Mouse (Mus musculus) Patski (cell line): ENCODE results near the gene Srgap2. TPM values are rescaled to one million over a fixed set of nuclear protein-coding genes. Genes with fewer than 3 reads are reported as not detected.
A peak's percentile ranks its signal among the peaks of the same experiment; 100 is the strongest.
"Not testable (repeated sequence)": the region's sequence is repeated elsewhere in the genome, so short reads cannot be mapped to it uniquely, and the experiment has no call there.

Source experiments
- ATAC-seq: fragments of 100-300 bp; one replicate; pipeline ENCODE4 v1.8.0; 2021
- CTCF ChIA-PET: fragments of 350-600 bp; sonication (Branson Sonifier 250); formaldehyde crosslinking; loops from one replicate; lab custom pipeline; 2022; ENCODE audit warnings: inconsistent platforms; lab: Charles Lee
- POLR2A ChIA-PET: fragments of 350-600 bp; sonication (Branson Sonifier 250); formaldehyde crosslinking; loops from one replicate; lab custom pipeline; 2022; ENCODE audit warnings: antibody characterized with exemption, inconsistent platforms; lab: Charles Lee
- DNase-seq: peaks from one replicate; pipeline ENCODE4 v3.0.0-alpha.2; 2011; ENCODE audit warnings: low read depth, low spot score
- H3K27me3 ChIP-seq: fragments of 371-371 bp; one replicate; pipeline ENCODE4 v1.5.1; 2021
- CTCF ChIP-seq: fragments of 100-300 bp; IDR thresholded peaks from one replicate; pipeline ENCODE4 v1.5.1; 2021
- in situ Hi-C: fragments of 300-500 bp; cut with MboI; formaldehyde crosslinking; loops from 3 replicates; pipeline ENCODE4 v1.11.1; 2018; ENCODE audit warnings: low pct_unique_long_range_greater_than_20kb, mixed read lengths
- polyA plus RNA-seq: library from polyadenylated mRNA; unstranded; gene quantifications from one replicate; pipeline ENCODE4 v1.2.3, GENCODE M21; 2021

Gene Srgap2
- polyA plus RNA-seq, result 29.4 TPM

GRCm38 (mm10) chr1:131527281-131528080, at the start of gene Srgap2, which contains the start of gene Fam72a:
Gene Srgap2 (minus strand): TSS chr1:131527352.
Gene Fam72a (plus strand): TSS chr1:131527903.
- TF ChIP-seq CTCF, result no peak
- ChIA-PET CTCF (interaction anchor here (0.8 to 1.3 kb wide), 4 partner anchors 13 to 236 kb away, joined by 3 to 5 read pairs (median 4); no protein-coding TSS in a partner anchor), POLR2A (interaction anchor here (0.8 kb wide), 1 partner anchor 123 kb away, joined by 3 read pairs; no protein-coding TSS in a partner anchor)
- in situ Hi-C loops, result no loop called here
- no peaks in the 10 kb centered on the region for H3K27me3 ChIP-seq
- DNase-seq (peak; percentile 99), ATAC-seq (peak; percentile 92)

- DNase-seq (no peak), ATAC-seq (peak; percentile 74)
- POLR2A ChIA-PET, result no interaction called here
- no peak for TF ChIP-seq CTCF
- CTCF ChIA-PET, result no interaction called here
- in situ Hi-C loops, result no loop called here
- peaks cover 20% of the 10 kb centered on the region for H3K27me3 ChIP-seq
Observed at GRCm38 (mm10) chr1:131573721-131574120, 46.6 kb upstream of the Srgap2 start.

- no peak for TF ChIP-seq CTCF
- peaks cover 13% of the 10 kb centered on the region for H3K27me3 ChIP-seq
- DNase-seq (no peak), ATAC-seq (no peak)
- in situ Hi-C loops, result no loop called here
- CTCF ChIA-PET, result no interaction called here
- POLR2A ChIA-PET, result no interaction called here
Observed at GRCm38 (mm10) chr1:131570391-131570790, 43.2 kb upstream of the Srgap2 start.

- TF ChIP-seq CTCF, result no peak
- peaks cover 13% of the 10 kb centered on the region for H3K27me3 ChIP-seq
- no peak for DNase-seq
- CTCF ChIA-PET, result no interaction called here
- POLR2A ChIA-PET, result no interaction called here
- in situ Hi-C loops, result no loop called here
- no peak for ATAC-seq
Observed at GRCm38 (mm10) chr1:131569721-131570120, 42.6 kb upstream of the Srgap2 start.

DNA sequence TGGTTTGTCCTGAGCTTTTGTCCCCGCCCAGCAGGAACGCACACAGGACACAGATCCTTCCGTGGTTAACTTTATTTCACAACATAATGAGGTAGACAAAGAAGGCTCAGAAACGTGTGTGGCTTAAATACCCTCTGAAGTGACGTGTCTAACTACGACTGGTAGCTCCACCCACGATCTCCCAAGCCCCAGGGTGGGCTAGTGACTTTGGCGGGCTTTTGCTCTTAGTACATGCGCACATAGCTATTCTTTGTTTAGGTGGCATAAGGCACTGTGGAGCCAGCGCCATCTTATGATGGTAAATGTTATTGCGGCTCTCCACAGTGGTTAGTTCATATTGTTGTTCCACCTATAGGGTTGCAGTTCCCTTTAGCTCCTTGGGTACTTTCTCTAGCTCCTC, 38.9 kb upstream of the Srgap2 start:
- DNase-seq, in situ Hi-C loops, POLR2A ChIA-PET, H3K27me3 ChIP-seq, ATAC-seq, CTCF ChIA-PET: not testable (repeated sequence)
- TF ChIP-seq CTCF, result peak; percentile 22

- no peak for ATAC-seq
- in situ Hi-C loops, result no loop called here
- no peaks in the 10 kb centered on the region for H3K27me3 ChIP-seq
- POLR2A ChIA-PET, result no interaction called here
- TF ChIP-seq CTCF, result no peak
- CTCF ChIA-PET, result no interaction called here
- DNase-seq, result no peak
Observed at GRCm38 (mm10) chr1:131562081-131562480, 34.9 kb upstream of the Srgap2 start.

DNA sequence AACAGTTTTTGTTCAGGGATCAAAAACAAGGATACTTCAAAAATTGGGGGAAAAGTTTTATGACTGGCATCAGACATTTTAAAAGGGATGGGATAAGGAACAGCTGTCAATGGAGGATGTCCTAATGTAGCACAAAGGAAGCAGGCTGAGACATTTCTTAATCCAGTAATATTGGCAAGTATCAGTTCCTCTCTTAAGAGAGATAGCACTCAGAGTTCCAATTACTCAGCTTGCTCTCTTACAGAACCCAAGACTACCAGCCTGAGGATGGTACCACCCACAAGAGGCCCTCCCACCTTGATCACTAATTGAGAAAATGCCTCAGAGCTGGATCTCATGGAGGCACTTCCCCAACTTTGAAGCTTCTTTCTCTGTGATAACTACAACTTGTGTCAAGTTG, 33.3 kb upstream of the Srgap2 start:
- ChIA-PET POLR2A (no interaction called here), CTCF (interaction anchor here (2.9 kb wide), 1 partner anchor 269 kb away, joined by 11 read pairs; no protein-coding TSS in a partner anchor)

GRCm38 (mm10) chr1:131555042-131555812, 28.1 kb upstream of the Srgap2 start:
- in situ Hi-C loops, result no loop called here
- no peak for DNase-seq
- ATAC-seq, result peak; percentile 84
- CTCF ChIA-PET, result interaction anchor here (0.6 to 2.7 kb wide), 18 partner anchors 9 to 424 kb away, joined by 3 to 31 read pairs (median 3); no protein-coding TSS in a partner anchor
- TF ChIP-seq CTCF, result peak; percentile 90
- POLR2A ChIA-PET, result no interaction called here
- no peaks in the 10 kb centered on the region for H3K27me3 ChIP-seq

More for the DNA sequence above, 33.3 kb upstream of the Srgap2 start:
- no peaks in the 10 kb centered on the region for H3K27me3 ChIP-seq
- in situ Hi-C loops, result no loop called here
- DNase-seq (no peak), ATAC-seq (no peak)
- TF ChIP-seq CTCF, result no peak

GRCm38 (mm10) chr1:131553428-131553827, 26.3 kb upstream of the Srgap2 start:
- in situ Hi-C loops, result loop anchor here (5.0 kb wide), 1 partner anchor 261 kb away; no protein-coding TSS in a partner anchor
- POLR2A ChIA-PET, result no interaction called here
- ATAC-seq, result no peak
- no peaks in the 10 kb centered on the region for H3K27me3 ChIP-seq
- no peak for DNase-seq
- CTCF ChIA-PET, result no interaction called here
- TF ChIP-seq CTCF, result no peak

DNA sequence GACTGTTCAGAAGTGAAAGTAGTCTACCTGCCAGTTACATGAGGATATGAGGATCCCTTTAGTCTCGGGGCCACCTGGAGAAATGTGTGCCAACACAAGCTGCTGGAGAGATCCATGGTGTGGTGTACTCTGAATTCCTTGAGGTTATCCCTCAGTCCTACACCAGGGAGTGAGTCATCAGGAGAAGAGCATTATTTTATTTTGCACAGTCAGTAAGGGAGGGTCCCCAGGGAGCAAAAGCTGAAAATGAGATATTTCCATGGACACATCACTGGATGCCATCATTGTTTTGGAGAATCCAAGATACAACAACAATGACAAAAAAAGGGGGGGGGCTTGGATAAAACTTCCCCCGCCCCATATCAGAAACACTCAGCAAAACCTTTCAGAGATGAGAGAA, 24.8 kb upstream of the Srgap2 start:
- POLR2A ChIA-PET, result no interaction called here
- CTCF ChIA-PET, result interaction anchor here (0.8 kb wide), 1 partner anchor 261 kb away, joined by 3 read pairs; no protein-coding TSS in a partner anchor
- DNase-seq (no peak), ATAC-seq (no peak)
- in situ Hi-C loops, result loop anchor here (5.0 kb wide), 1 partner anchor 260 kb away; no protein-coding TSS in a partner anchor
- no peak for TF ChIP-seq CTCF
- no peaks in the 10 kb centered on the region for H3K27me3 ChIP-seq
